Mouse (Mus musculus) intestine, embryonic 16.5 days (tissue): ENCODE data around the gene Abtb2. TPM values are rescaled to one million over a fixed set of nuclear protein-coding genes. Genes with fewer than 3 reads are reported as not detected.

ENCODE experiments used
- ATAC-seq: fragments of 200-750 bp; cut with Nextera tagmentation; 2 replicates; pipeline ENCODE4 v1.8.0; 2017; ENCODE audit warnings: moderate TSS enrichment, moderate library complexity
- H3K27ac ChIP-seq: fragments of 300-500 bp; sonication (generic); 2 replicates; pipeline ENCODE4 v1.5.1; 2014; ENCODE audit warnings: mild to moderate bottlenecking, low read length
- H3K27me3 ChIP-seq: fragments of 300-500 bp; sonication (generic); replicated peaks from 2 replicates; pipeline ENCODE4 v1.6.1; 2014; ENCODE audit warnings: low read length, control low read depth, mixed read lengths; ENCODE audit not compliant: control insufficient read depth, insufficient read depth
- H3K36me3 ChIP-seq: fragments of 300-500 bp; sonication (generic); 2 replicates; pipeline ENCODE4 v1.6.1; 2014; ENCODE audit warnings: low read length, control low read depth; ENCODE audit not compliant: control insufficient read depth, insufficient read depth
- H3K4me1 ChIP-seq: fragments of 300-500 bp; sonication (generic); 2 replicates; pipeline ENCODE4 v1.6.1; 2014; ENCODE audit warnings: low read length, control low read depth, mixed read lengths; ENCODE audit not compliant: control insufficient read depth, insufficient read depth
- H3K4me2 ChIP-seq: fragments of 300-500 bp; sonication (generic); 2 replicates; pipeline ENCODE4 v1.6.1; 2014; ENCODE audit warnings: low read depth, low read length, control low read depth
- H3K4me3 ChIP-seq: fragments of 300-500 bp; sonication (generic); 2 replicates; pipeline ENCODE4 v1.5.1; 2014; ENCODE audit warnings: mild to moderate bottlenecking, low read length
- H3K9ac ChIP-seq: fragments of 300-500 bp; sonication (generic); 2 replicates; pipeline ENCODE4 v1.6.1; 2014; ENCODE audit warnings: low read depth, low read length
- H3K9me3 ChIP-seq: fragments of 300-500 bp; sonication (generic); 2 replicates; pipeline ENCODE4 v1.6.1; 2016; ENCODE audit warnings: low read length, control low read depth; ENCODE audit not compliant: control insufficient read depth
- WGBS: fragments of 180-500 bp; shearing (Covaris S2); extraction: QIAGEN DNeasy Blood & Tissue Kit; methylation state at CpG from one replicate; pipeline ENCODE4 v1.1.7; 2014; 5-methylcytosine and 5-hydroxymethylcytosine counted together
- polyA plus RNA-seq: library from polyadenylated mRNA; unstranded; fragments of >200 nt; fragmentation: Nextera tagmentation; extraction: Ambion mirVana; gene quantifications from 2 replicates; pipeline ENCODE4 v1.2.1, GENCODE M21; 2015

The Abtb2 gene
- polyA plus RNA-seq, 1 experiment from 2014 or later: 4.7 TPM

DNA sequence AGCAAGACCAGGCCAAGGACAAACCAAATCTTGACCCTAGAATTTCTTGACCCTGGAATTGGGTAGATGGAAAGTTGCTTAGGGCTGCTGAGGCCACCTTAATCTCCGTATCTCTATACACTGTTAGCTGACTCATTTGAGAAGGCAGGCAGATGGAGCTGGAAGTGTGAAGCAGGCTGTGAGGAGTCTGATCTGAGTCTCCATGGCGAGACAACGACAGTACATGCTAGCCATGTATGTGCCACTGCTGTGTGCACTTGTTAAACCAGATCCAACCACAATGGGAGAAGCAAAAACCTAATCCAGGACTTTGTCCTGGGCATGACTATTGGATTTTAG, 26.4 kb downstream of the Abtb2 start:
- Histone ChIP-seq H3K36me3 (no peaks in the 10 kb centered on the region), H3K9ac (no peak overlapping the region), H3K27me3 (no peaks in the 10 kb centered on the region), H3K9me3 (no peaks in the 10 kb centered on the region), H3K4me3 (no peak overlapping the region), H3K27ac (peak overlapping the region; percentile 5; the same call in 1 of the 2 replicates), H3K4me2 (no peak overlapping the region), H3K4me1 (peaks cover 18% of the 10 kb centered on the region; the same call in 1 of the 2 replicates)
- WGBS: 81% methylated on average over 3 of the region's 3 CpGs
- ATAC-seq: 0 out of 2 replicates have a peak, but pooled peaks have one; percentile 2

DNA sequence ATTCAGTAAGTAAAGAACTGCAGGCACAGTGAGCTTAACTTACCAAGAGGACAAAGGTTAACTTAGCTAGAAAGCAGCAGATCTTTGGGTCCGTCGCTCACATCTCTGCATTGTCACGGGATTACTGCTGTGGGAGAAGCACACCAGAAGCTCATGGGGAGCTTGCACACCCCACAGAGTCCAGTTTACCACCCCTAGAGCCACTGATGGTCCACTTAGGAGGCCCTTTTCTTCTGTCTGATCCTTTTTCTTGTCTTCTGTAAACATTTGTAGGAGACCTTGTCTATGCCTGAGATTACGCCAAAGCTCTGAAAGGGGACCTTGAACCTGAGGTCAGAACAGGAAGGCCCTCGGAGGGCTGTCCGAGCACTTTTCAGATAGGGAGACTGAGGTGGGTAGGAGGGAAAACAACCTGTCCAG, 28.5 kb downstream of the Abtb2 start:
- Histone ChIP-seq H3K9me3 (no peaks in the 10 kb centered on the region), H3K4me3 (no peak overlapping the region), H3K27ac (peak overlapping the region; percentile 66), H3K9ac (peak overlapping the region; percentile 25; the same call in 1 of the 2 replicates), H3K36me3 (no peaks in the 10 kb centered on the region), H3K27me3 (no peaks in the 10 kb centered on the region), H3K4me2 (peak overlapping the region; percentile 22; the same call in 1 of the 2 replicates), H3K4me1 (peaks cover 19% of the 10 kb centered on the region; the same call in 1 of the 2 replicates)
- WGBS: 43% methylated on average over 6 of the region's 6 CpGs
- peak; percentile 70 for ATAC-seq

DNA sequence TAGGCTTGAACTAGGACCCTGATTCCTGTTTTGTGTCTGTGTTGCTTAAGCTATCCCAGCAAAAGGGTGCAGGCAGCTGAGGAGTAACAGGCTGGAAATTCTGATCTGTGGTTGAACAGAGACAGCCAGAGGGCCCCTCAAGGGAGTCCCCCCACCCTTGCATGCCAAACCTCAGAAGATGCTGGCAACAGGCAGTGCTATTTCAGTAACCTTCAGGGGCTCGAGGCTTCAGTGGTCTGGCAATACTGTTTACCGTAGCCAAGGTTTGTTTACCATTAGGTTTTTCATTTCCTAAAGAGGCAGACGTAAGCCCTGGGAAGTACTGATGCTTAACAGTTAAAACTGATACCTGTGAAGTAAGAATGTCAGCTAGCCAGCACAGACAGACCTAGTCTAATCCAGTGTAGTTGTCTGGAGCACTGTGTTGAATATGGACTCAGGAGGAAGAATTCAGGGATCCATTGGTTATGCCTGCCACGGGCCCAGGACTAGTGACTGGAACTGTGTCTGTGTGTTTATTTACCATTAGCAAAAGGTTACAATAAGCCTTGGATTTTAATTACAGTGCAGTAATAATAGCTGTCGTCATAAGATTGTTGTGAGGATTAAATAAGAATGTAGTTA, 29.0 kb downstream of the Abtb2 start:
- Histone ChIP-seq H3K36me3 (no peaks in the 10 kb centered on the region), H3K27ac (peak overlapping the region; percentile 66), H3K9ac (peak overlapping the region; percentile 25; the same call in 1 of the 2 replicates), H3K4me3 (no peak overlapping the region), H3K4me2 (peak overlapping the region; percentile 22; the same call in 1 of the 2 replicates), H3K9me3 (no peaks in the 10 kb centered on the region), H3K4me1 (peaks cover 20% of the 10 kb centered on the region; the same call in 1 of the 2 replicates), H3K27me3 (no peaks in the 10 kb centered on the region)
- WGBS: 45% methylated on average over 5 of the region's 5 CpGs
- ATAC-seq: no peak

DNA sequence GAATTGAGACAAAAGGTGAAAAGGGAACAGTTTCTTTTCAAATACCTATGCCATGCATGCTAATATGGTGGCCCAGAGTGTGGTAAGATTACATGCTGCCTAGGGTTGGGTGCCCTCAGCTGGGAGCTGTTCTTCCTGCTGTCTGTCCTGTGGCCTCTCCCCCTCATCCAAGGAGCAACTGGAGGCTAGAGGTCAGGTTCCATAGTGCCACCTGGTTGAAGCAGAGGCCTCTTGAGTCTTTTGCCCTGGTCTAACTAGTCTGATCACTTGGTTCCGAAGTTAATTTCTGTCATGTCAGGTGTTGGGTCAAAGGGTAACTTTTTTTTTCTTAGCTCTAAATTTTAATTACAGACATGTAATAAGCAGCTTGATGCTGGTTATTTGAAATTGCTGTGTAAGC, 33.2 kb downstream of the Abtb2 start:
- no peaks in the 10 kb centered on the region for H3K27me3 ChIP-seq
- ATAC-seq: peak; percentile 59
- H3K4me1 ChIP-seq: peaks cover 18% of the 10 kb centered on the region; the same call in 1 of the 2 replicates
- H3K36me3 ChIP-seq: no peaks in the 10 kb centered on the region
- no peak overlapping the region for H3K4me3 ChIP-seq
- no peak overlapping the region for H3K27ac ChIP-seq
- 64% methylated on average over 1 of the region's 1 CpGs for WGBS
- no peak overlapping the region for H3K4me2 ChIP-seq
- H3K9ac ChIP-seq: no peak overlapping the region
- H3K9me3 ChIP-seq: no peaks in the 10 kb centered on the region

DNA sequence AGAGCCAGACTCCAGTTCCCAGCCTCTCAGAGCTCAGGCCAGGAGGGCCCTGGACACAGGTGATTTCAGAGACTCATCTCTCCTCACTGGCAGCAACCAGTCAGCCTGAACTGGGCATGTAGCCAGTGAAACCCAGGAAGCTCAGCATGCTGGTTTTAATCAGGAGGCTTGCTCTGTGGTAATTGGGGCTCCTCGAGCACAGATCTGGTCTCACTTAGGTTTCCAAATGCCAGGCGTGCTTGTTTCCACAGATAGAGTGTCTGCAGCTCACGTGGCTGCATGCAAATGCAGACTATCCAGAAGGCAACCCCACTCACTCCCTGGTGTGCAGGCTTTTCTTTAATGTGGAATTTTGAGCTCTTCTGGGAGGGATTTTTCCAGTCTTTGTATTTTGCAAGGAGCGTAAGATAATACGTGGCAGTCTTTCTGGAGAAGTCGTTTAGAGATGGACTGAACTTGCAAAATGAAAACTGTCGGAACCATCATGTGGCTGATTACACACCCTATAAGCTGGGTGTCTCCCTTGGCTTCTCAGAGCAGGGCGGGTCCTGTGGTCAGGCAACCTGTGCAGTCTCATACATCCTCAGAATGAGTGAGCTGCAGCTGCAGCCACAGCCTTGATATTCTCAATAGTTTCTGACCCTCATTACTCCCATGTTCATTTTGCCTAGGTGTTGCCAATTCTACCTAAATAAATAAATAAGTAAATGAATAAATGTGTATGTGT, 34.2 kb downstream of the Abtb2 start:
- H3K4me2 ChIP-seq: no peak overlapping the region
- peak; percentile 50; the same call in 1 of the 2 replicates for ATAC-seq
- H3K27ac ChIP-seq: peak overlapping the region; percentile 53; the same call in 1 of the 2 replicates
- no peaks in the 10 kb centered on the region for H3K36me3 ChIP-seq
- 60% methylated on average over 8 of the region's 8 CpGs for WGBS
- no peaks in the 10 kb centered on the region for H3K27me3 ChIP-seq
- H3K9ac ChIP-seq: no peak overlapping the region
- peaks cover 7% of the 10 kb centered on the region; the same call in 1 of the 2 replicates for H3K4me1 ChIP-seq
- H3K9me3 ChIP-seq: no peaks in the 10 kb centered on the region
- H3K4me3 ChIP-seq: no peak overlapping the region

DNA sequence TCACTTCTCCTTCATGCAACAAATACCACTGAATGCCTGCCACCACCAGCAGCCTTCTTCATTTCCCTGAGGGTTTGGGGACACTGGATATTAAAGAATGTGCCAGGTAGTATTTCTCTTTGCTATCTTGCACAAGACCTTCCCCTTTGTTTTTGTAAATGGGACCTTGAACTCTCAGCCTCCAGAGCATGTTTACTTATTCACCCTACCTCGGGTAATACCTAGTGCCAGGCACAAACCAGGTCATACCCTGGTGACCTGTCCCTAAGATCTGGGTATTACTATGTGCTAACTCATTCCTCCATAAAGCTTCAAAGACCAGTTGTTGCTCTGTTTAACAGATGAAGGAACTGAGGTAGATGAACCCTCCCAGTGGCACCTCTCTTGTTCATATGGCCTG, 35.0 kb downstream of the Abtb2 start:
- peaks cover 7% of the 10 kb centered on the region; the same call in 1 of the 2 replicates for H3K4me1 ChIP-seq

DNA sequence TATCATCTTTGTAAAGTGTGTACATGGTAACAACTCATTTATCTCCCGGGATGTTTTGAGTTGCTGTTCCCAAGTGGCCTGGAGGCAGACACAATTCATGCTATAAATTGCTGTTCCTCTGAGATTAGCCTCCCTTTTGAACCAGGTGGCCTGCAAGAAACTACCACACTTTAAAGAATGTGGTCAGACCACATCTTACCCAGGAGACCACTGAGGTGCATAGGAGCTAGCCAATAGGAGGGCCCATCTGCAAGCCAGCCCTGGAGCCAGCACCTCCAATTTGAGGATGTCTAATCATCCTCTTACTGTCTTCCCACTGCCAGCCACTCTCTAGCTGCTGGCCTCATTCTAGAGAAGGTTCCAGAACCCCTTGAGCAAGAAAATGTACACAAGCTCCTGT, 35.4 kb downstream of the Abtb2 start:
- WGBS: 61% methylated on average over 1 of the region's 1 CpGs
- no peak overlapping the region for H3K4me2 ChIP-seq
- no peaks in the 10 kb centered on the region for H3K27me3 ChIP-seq
- H3K9ac ChIP-seq: no peak overlapping the region
- peaks cover 7% of the 10 kb centered on the region; the same call in 1 of the 2 replicates for H3K4me1 ChIP-seq
- no peak for ATAC-seq
- no peaks in the 10 kb centered on the region for H3K9me3 ChIP-seq
- H3K4me3 ChIP-seq: no peak overlapping the region
- H3K27ac ChIP-seq: no peak overlapping the region
- H3K36me3 ChIP-seq: no peaks in the 10 kb centered on the region

More for the DNA sequence above, 35.0 kb downstream of the Abtb2 start:
- ATAC-seq: no peak
- H3K27ac ChIP-seq: no peak overlapping the region
- no peaks in the 10 kb centered on the region for H3K36me3 ChIP-seq
- 29% methylated on average over 1 of the region's 1 CpGs for WGBS
- H3K4me3 ChIP-seq: no peak overlapping the region
- no peaks in the 10 kb centered on the region for H3K9me3 ChIP-seq
- no peak overlapping the region for H3K4me2 ChIP-seq
- H3K9ac ChIP-seq: no peak overlapping the region
- no peaks in the 10 kb centered on the region for H3K27me3 ChIP-seq

DNA sequence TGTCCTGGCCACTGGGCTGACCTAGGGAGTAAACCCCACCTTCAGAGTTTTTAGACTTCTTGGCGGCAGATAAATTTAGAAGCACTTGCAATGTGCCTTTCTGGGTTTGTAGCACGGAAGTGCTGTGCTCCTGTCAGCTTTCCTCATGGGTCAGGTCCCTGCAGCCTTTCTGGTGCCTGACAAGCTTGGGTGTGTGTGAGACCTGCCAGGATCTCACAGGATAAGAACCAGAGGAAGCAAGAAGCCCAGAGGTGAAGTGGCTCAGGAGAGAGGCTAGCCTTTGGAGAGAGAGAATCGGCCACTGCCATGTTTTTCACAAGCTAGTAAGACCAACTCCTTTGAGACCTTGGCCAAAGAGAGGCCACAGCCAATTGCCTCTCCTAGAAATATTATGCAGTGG, 37.1 kb downstream of the Abtb2 start:
- Histone ChIP-seq H3K9me3 (no peaks in the 10 kb centered on the region), H3K27me3 (no peaks in the 10 kb centered on the region), H3K27ac (no peak overlapping the region), H3K4me2 (no peak overlapping the region), H3K36me3 (no peaks in the 10 kb centered on the region), H3K4me3 (no peak overlapping the region), H3K4me1 (peaks cover 7% of the 10 kb centered on the region; the same call in 1 of the 2 replicates), H3K9ac (no peak overlapping the region)
- no peak for ATAC-seq
- 66% methylated on average over 3 of the region's 3 CpGs for WGBS

DNA sequence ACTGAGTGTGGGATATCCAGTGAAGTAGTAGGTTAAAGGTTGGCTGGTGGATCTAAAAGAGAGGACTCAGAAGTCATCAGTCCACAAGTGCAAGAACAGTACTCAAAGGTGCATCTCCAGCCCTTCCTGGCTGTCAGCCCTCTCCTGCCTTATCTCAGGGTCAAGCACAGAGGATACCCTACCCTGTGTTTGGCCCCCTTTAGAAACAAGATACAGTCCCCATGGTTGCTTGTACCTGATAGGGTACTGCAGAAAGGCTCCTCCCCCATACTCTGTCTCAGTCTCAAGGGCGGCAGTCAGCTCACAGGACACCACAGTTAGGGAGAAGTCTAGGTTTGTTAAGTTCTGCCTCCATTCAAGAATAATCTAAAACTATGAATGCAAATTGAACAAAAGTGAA, 37.8 kb downstream of the Abtb2 start:
- Histone ChIP-seq H3K4me2 (no peak overlapping the region), H3K36me3 (no peaks in the 10 kb centered on the region)
- WGBS: 47% methylated on average over 1 of the region's 1 CpGs

More for the DNA sequence above, 37.8 kb downstream of the Abtb2 start:
- Histone ChIP-seq H3K9ac (no peak overlapping the region), H3K4me3 (no peak overlapping the region), H3K9me3 (no peaks in the 10 kb centered on the region), H3K27me3 (no peaks in the 10 kb centered on the region), H3K27ac (no peak overlapping the region), H3K4me1 (peaks cover 7% of the 10 kb centered on the region; the same call in 1 of the 2 replicates)
- no peak for ATAC-seq
